Mouse (Mus musculus): ENCODE results near the gene Chrm3.

Chrm3 gene

DNA sequence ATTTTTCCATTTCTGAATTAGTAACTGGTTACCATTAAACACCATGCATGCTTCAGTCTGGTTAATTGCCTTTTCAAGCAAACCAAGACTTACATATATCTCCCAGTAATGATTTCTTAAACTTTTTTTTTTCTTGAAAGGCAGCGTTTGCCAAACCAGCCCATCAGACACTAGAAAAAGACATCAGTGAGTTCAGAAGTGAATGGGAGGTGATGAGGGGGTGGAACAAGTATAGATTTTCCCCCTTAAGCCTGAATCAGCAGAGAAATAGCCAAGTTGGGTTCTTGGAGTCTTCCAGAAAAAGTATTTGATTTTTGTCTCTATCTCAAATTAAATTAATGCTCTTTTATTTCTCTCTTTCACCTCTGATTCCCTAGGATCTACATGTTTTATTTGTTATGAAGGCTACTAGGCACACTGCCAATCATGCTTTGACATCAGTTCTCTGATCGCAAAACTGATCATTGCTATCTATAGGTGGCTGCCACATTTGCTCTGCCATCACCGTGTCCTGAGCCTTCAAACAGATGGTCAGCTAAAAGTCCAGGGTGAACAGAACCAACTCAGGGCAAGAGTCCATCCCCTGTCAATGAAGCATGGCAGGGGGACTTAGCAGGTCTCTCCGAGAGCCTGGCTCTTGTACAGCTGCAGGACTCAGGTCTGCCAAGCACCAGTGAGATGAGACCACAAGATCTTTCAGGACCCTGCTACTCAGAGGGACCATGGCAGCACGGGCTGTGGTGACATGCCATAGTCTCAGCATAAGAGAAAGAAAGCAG, 125.1 kb downstream of the Chrm3 start:
- no peak for DNase-seq

DNA sequence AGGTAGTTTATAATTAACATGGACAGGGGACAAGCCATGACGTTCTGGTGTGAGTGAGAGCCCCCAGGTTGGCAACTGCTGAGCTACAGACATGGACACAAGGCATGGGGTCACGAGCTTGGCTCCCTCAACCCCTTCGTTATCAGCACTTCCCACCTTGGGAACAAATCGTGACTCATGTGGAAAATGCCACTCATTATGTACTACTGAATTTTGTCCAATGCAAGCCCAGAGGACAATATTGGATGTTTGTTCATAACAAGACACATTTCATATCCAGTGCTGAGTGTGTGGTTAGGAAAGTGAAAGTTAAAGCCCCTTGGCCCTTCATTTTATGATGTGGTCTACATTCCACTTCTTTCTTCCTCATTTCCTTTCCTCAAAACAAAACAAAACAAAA, 140.2 kb downstream of the Chrm3 start:
- DNase-seq = peak; percentile 2

DNA sequence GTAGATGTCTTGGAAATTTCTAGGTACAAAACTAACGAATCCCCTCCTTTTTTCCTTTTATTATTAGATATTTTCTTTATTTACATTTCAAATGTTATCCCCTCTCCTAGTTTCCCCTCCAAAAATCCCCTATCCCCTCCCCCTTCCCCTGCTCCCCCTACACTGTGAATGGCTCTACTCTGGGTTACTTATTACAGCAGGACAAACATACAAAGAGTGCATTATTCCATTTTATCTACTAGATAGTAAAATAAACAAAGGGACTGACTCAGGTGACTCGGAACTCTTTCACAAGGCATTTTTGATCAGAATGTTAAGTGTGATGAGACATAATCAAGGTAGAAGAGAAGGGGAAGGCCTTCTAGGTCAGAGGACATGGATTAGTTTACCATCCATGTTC, 148.5 kb downstream of the Chrm3 start:
- no peak for DNase-seq

DNA sequence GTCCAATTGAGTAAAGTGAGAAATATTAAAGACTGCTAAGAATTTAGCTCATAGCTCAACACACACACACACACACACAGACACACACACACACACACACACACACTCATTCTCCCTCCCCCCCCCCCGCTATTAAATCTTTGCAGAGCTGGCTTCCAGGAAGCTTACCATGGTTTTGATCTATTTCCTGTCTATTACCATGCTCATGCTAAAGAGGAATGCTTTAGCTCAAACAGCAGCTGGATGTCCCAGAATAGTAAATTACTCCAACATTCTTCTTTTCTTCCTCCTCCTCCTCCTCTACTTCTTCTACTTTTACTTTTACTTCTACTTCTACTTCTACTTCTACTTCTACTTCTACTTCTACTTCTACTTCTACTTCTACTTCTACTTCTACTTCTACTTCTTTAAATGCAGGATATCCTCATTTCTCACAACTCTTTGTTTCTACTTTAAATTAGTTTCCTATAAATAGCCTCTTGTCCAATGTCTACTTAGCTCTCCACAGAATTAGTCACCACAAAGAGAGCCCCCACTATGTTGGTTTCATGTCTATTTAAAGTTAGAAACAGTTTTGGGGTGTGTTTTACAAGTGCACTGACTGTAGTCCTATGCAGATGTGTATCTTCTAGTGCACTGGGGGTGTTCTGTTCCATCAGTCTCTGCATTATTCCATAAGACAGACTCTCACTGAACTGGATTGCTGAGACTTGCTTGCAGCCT, 150.0 kb downstream of the Chrm3 start:
- DNase-seq = no peak

DNA sequence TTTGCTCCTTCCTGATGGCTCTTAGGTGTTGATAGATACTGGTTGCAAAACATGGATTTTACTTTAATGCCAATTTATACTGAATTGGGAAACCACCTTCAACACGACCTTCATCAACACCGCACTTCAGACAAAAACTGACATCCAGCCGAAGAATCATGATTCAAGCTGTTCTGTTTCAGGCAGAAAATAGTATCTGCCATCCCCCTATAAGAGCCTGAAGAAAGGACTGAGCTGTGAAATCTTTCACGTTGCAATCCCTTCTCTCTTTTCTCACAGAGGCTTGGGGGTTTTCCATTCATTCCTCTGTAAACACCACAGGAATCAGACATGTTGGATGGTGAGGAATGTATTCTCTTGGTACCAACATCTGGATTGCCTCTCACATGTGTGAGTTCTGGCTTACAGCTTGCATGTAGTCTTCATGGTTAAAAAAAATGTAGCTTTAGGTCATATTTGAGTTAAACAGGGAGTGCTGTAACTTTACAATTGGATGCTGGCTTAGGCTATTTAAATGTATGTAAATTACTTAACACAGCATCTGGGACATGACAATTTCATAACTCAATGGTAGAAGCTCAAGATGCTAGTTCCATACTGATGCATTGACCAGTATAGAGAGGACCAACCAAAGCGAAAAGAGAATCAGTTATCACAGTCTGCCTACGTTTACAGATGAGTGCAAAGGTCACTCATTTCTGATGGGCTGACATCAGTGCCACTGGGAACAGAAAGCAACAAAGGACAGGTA, 161.3 kb downstream of the Chrm3 start:
- DNase-seq = no peak

DNA sequence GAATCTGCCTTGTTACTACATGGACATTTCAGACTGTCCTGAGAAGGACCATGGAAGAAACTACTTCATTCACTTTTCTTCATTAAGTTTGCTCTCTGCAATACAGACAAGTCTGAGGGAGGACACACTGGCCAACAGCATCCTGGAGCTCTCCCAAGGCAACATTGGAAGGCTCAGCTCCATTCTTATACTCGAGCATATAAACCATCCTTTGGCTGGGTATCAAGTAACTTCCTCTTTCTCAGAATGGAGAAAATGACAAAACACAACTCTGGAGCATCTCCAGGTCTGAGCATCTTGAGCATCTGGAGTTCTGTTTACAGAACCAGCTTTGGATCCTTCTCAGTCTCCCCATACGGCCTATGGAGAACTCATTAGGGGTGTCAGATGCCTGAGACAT, 170.8 kb downstream of the Chrm3 start:
- DNase-seq = no peak

DNA sequence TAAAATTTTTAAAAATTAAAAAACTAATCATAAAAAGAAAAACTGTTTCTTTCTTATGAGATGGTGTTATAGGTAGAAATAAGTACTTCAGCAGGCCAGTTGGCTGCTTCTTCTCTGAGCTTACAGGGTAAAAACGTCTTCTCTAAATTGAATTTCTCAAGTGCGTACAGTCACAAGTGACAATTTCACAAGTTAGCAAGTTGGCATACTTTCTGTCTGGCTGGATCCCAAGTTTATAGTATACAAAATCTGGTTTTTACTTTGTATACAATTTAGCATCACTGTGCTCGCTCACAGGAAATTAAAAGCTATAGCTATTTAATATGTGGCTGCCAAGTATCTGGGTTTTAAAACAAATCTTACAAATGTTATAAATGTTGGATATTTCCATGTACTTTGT, 172.7 kb downstream of the Chrm3 start:
- DNase-seq = no peak

DNA sequence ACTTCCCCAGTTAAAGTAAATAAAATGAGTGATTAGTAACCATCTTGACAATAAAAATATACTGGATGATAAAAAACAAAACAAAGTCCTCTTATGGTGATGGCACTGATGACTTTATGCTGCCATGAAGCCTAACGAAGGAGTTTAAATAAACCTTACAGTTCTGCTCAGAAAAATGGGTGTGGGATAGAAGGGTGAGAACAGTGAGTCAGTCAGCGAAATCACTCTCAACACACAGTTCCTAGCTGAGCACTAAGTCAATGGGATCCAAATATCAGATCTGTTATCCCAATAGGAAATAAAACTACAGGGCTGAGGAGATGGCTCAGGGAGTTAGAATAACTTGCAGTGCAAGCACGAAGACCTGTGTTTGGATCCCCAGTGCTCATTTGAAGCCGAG, 176.8 kb downstream of the Chrm3 start:
- no peak for DNase-seq

DNA sequence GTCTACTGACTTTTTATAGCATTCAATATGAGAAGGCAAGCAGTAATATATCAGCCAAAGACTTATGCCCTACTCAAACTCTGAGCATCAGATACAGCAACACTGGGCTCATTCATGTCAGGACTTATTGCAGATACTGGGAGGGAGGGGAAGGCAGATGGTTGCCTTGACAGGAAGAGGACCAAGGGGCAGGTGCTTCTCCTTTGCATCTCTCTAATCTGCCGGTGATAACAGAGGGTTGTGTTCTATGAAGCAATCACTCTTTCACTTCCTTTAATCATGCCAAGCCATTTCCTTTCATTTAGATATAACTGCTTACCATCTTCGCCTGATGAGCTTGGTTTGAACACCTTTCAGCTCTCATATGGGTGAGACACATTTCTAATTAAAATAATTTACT, 177.9 kb downstream of the Chrm3 start:
- no peak for DNase-seq

DNA sequence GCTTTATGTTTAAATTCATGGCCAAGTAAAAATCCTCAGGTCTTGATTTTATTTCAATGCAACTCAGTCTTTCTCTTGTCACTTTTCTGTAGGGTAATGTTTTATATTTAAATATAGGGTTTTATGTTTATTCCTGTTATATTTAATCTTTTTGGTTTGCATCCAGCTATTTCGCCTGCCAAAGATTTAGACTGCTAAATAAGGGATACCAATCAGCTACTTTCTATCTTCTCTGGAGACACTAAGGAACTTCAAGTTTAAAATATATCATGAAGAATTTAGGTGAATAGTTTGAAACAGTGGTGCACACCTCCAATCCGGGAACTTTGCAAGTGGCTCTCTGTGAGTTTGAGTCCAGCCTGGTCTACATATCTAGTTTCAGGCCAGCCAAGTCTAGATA, 190.1 kb downstream of the Chrm3 start:
- no peak for DNase-seq

DNA sequence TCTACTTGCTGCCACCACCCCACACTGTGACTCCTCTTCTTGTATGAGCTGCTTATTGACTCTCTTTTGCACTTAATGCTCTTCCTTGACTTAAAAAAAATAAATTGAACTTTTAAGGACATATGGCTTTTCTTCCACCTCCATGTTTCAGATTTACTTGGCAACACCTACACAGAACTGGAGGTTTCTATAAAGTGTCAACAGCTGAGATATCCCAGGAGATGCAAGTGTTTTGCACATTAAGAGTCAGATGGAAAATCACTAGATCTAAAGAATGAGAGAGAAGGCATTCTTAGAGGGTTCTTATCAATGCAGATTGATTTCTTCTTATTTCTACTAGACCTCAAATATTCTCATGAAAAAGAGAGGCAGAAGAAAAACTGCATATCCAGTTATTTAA, 197.3 kb downstream of the Chrm3 start:
- DNase-seq = no peak

DNA sequence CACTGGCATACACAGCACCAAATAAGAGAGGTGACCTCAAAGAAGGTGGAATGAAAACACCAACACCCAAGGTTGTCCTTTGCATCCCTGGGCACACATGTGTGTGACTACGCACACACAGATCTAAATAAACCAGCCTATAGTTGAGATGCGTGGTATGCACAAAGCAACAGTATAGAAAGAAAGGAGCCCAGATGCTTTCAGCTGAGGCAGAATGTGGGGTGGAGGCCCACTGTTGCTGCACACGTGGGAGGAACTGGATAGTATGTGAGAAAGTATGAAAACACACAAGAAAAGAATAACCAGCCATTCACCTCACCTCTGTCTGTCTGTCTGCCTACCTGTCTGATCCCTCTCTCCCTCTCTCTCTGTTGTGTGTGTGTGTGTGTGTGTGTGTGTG, 203.2 kb downstream of the Chrm3 start:
- no peak for DNase-seq

DNA sequence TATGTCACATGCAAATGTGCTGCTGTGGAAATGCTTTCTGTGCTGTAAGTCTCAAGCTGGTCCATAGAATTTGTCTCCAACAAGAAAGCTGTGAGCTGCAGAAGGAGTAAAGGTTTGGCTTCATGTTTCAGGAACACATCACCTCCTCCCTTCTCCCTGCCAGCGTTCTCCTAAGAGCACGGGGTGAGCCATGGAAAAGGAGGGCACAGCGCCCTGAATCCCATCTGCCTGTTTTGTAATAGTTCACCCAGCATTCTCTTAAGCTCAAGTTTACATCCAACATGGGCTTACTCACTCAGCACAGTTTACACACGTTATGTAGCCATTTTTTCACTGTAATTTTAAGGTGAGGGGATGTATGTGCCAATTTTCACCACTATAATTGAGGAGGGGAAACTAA, 220.1 kb downstream of the Chrm3 start:
- no peak for DNase-seq

DNA sequence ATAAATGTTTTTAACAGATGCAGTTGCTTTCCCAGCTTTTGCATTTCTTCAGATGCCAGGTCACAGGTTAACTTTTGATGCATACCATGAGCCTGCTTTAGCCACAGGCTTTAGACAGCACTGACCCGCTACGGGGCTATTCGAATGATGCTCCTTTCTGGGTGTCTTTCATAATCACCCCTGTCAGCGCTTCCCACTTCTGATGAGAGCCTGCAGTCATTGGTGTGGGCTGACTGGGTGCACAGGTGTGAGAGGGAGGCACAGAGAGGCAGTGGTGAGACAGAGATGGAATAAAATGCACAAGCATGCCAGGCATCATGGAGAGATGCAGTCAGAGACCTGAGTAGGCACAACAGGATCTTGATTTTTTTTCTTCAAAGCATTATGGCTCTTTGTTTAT, 221.8 kb downstream of the Chrm3 start:
- no peak for DNase-seq

DNA sequence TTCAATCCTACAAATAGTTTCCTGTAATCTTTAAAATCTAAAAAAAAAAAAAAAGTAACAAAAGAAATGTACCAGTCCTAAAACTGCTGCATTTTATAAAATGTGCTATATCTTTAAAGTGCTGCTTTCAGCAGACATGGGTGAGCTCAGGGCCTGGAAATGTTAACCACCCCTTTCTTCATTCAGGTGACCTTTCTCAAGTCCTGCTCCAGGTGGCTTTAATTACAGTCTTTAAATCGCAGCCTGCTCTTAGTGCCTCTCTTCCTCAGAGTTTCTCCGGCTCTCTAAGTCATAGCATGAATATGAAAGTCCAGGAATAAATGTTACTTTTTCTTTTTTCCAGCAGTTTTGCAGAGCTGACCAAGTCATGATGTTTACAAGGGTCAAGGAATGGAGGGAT, 229.6 kb downstream of the Chrm3 start:
- DNase-seq = no peak

DNA sequence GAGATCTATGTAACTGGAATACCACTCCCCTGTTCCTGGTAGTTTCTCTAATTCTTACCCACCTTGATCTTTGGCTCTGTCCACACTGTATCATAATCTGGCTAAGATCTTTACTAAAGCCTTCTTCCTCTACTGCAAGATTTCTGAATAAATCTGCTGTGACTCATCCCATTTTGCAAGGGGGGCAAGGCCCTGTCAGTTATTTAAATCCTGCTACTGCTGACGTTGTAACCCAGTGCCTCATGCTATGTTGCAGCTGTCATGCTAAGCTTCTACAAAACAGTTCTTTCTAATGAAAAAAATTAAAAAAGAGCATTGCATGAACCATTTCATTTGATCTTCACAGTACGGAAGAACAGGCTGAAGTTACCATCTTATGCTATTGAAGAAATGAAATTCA, 248.4 kb downstream of the Chrm3 start:
- DNase-seq = no peak

DNA sequence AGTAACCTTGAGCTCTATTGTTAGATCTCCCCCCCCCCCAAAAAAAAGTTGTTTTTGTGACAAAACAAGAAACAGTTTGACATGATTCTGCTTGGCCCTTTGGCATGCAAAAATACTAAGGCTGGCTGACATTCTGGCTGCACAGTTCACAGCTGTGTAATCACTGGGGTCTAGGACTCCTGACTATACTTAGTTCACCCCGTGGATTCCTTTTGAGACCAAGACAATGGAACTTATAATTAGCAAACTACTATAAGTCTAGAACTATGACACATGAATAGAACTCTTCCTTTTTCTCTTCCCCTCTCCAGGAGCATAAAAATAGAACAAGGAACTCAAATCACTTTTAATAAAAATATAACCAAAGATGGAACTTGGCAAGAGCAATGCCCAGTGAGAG, 251.1 kb downstream of the Chrm3 start:
- DNase-seq = peak; percentile 59

DNA sequence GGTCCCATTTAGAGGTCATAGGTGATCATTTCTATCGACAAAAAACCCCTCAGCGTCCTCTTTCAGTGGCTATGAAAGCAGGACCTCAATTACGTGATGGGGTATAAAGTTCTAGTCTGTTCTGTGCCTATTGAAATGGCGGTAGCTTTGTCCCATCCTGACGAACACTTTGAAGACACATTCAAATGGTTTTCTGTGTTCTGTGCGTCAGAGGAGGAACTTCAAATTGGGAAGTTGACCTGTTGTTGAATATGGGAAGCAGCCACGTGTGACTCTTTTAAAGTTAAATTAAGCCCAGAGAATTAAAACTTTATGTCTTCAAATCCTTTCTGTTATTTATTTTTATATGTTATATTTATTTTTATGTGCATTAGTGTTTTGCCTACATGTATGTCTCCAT, 253.3 kb downstream of the Chrm3 start:
- DNase-seq = no peak

DNA sequence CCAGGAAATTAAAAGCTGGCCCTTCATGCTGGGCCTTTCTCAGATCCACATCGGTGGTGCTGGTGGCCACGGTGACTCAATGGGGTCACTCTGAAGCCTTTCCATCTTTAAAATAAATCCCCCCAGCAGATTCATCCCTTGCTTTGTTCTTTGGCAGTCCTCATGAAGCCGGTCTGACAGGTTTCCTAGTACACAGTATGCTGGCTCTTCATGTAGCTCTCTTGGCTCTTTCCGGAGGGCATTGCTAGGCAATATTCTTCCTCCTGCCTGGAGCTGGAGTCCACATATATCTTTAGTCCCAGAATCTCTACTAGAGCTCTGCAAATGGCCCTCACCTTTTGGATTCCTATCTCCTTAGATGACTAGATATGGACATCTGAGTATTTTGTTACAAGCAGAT, 269.9 kb downstream of the Chrm3 start:
- no peak for DNase-seq

DNA sequence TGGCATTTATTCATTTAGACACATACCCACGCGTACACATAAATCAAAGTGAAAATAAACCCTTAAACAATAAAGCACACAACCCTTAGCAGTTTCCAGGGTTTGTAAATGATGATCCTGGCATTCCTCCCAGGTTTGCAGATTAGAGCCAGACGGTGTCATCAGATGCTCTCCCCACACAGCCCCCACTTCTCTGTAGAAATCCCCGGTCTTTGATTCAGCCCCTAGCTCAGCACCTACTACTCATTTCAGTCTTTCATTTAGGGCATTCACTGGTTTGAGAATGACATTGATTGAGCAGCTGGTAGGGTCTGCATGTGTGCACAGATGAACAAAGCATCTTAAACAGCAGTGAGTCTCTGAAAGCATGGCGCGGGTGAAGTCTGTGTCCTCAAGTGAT, 274.3 kb downstream of the Chrm3 start:
- DNase-seq = peak; percentile 17

DNA sequence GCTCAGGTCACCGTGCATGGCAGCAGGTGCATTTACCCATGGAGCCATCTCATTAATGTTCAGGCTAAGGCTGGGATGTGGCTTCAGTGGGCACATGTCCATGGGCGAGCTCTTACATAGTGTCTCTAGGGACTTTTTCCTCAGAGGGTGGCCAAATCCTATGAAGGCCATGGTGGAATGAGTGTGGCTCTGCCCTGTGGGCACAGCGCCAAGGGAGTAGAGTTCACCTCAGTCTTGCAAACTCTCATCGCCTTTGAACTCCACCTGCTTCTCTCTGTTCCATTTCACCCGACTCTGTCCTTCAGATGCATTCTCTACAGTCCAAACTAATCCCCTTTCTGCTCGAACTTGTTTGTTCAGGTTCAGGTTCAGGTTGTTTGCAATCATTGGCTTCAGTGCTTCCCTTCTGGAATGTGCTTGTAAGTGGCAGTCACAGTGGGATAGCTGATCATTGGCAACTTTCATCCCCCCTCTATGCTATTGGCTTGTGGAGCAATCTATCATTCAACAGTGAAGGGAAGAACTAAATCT, 278.7 kb downstream of the Chrm3 start:
- peak; percentile 12 for DNase-seq

DNA sequence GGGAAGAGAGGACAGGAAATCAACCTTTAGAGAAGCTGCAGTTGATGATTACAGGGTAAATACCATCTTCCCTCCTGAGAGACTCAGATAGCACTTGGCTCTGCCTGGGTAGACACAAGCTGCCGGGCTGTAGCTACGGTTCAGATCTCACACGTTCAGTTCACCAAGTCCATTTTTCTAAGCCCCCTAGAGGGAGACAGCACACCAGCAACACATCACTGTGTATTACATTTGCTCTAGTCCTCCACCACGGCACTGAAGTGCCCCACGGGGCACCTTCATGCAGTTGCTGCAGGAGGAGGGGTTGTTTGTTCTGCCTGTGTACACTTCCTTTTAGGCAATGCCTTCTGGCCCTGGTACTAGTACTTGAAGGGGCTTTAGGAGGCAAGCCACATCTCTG, 289.5 kb downstream of the Chrm3 start:
- DNase-seq = peak; percentile 61

DNA sequence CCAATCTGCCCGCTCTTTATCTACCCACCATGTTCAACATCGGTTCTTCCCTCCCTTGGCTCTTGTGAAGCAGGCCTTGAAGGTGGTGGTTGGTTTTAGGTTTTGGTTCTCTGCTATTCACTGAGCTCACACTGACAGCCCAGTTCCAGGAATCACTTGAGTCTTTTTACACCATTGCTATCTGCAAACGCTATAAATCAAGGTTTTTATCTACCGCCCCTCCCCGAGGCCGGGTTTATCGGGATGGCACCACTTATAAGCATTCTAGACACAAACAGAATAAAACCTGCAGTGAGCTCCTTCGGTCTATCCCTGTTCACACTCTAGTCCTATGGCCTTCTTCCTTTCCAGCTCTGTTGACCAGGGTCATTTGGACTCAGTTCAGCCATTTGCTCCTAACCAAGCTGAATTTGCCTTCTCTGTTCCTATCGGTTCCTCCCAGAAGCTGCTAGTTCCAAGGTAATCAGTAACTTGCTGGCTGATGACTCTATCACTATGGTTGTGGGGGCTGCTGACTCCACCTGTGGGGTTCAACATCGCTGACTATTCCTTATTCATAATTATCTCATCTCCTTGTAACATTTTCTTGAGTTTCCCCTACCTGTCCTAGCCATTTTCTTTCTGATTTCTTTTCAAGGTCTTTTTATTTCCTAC, 291.6 kb downstream of the Chrm3 start:
- no peak for DNase-seq
